Mouse (Mus musculus) brain, embryonic 14.5 days (tissue): ENCODE measurements at regions not wholly inside any gene's neighbourhood (a gene's known extent, or its start where the extent isn't known, plus 50 kb on each side); places are given as distances from the start of the nearest gene placed in this dataset.

Experiments
- CTCF ChIP-seq: fragments of 200-500 bp; IDR thresholded peaks from 2 replicates; pipeline ENCODE4 v1.5.1; 2012; ENCODE audit warnings: inconsistent platforms, mild to moderate bottlenecking, moderate library complexity, borderline replicate concordance; ENCODE audit not compliant: insufficient read depth, insufficient read length; ENCODE audit errors: extremely low read depth
- POLR2A ChIP-seq: fragments of 200-500 bp; IDR thresholded peaks from 2 replicates; pipeline ENCODE4 v1.6.1; 2012; ENCODE audit warnings: mild to moderate bottlenecking, inconsistent platforms, borderline replicate concordance; ENCODE audit not compliant: poor library complexity, insufficient read depth, insufficient read length, severe bottlenecking; ENCODE audit errors: extremely low read depth

DNA sequence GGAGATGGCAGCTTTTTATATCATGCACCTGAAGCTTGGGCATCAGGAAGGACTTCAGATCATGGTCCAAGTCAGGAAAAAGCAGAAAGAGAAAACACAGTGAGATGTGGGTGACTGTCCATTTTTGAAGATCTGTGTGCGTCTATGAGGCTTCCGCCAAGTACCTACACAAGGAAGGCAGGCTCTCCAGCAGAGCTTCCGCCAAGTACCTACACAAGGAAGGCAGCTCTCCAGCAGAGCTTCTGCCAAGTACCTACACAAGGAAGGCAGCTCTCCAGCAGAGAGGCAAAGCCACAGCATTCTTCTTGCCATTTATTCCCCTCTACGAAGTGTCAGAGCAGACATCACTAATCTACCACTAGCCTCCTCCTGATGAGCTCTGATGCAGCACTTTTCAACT is 231.1 kb upstream of the Eif4g2 start:
- TF ChIP-seq CTCF (no peak), POLR2A (no peak)
